Mouse (Mus musculus) CH12.LX (cell line): Measurements from ENCODE around the gene Fancc. TPM values are rescaled to one million over a fixed set of nuclear protein-coding genes. Genes with fewer than 3 reads are reported as not detected.

ENCODE experiments used
- DNase-seq: peaks from one replicate; pipeline ENCODE4 v3.0.0-alpha.2; 2013; ENCODE audit errors: extremely low read depth
- H3K27ac ChIP-seq: 2 replicates; pipeline ENCODE4 v1.5.1; 2012; ENCODE audit warnings: low read depth, mild to moderate bottlenecking, control low read depth, moderate library complexity; ENCODE audit not compliant: insufficient read depth
- H3K27me3 ChIP-seq: replicated peaks from 2 replicates; pipeline ENCODE3; 2012; ENCODE audit warnings: inconsistent platforms
- H3K36me3 ChIP-seq, 2 experiments: replicated peaks in 1 of 2; 2 replicates each; pipeline versions ENCODE3 to v1.6.1; 2012; ENCODE audit warnings: inconsistent platforms in 1 of 2, low read length in 1 of 2, mild to moderate bottlenecking in 1 of 2, mixed read lengths in 1 of 2, moderate library complexity in 1 of 2; ENCODE audit not compliant: control insufficient read depth in 1 of 2, insufficient read depth in 1 of 2
- H3K4me1 ChIP-seq, 2 experiments: 2 replicates each; pipeline ENCODE4 v1.6.1; 2012; ENCODE audit warnings: inconsistent platforms in 1 of 2, moderate library complexity in 1 of 2; ENCODE audit not compliant: insufficient read depth in 2 of 2, control insufficient read depth in 1 of 2
- H3K4me2 ChIP-seq: 2 replicates; pipeline ENCODE4 v1.6.1; 2012; ENCODE audit warnings: low read depth, mild to moderate bottlenecking, control low read depth; ENCODE audit not compliant: poor library complexity, insufficient read depth, severe bottlenecking
- H3K4me3 ChIP-seq, 3 experiments: fragments of 150-350 bp in 1 of 3; sonication (generic) in 1 of 3; replicated peaks in 1 of 3; 2 replicates each; pipeline versions ENCODE3 to v1.5.1; 2011 to 2012; ENCODE audit warnings: low read depth in 2 of 3, low read length in 2 of 3, mild to moderate bottlenecking in 2 of 3, moderate library complexity in 2 of 3, control low read depth in 1 of 3, improper control_type of control experiment in 1 of 3, inconsistent platforms in 1 of 3, mixed read lengths in 1 of 3; ENCODE audit not compliant: poor library complexity in 1 of 3
- H3K79me2 ChIP-seq: replicated peaks from 2 replicates; pipeline ENCODE4 v1.6.1; 2012; ENCODE audit warnings: mild to moderate bottlenecking, moderate library complexity; ENCODE audit not compliant: control insufficient read depth, poor library complexity, insufficient read depth, severe bottlenecking; ENCODE audit errors: extremely low read depth
- H3K9ac ChIP-seq: 2 replicates; pipeline ENCODE4 v1.6.1; 2012; ENCODE audit warnings: low read depth, mild to moderate bottlenecking, control low read depth, moderate library complexity; ENCODE audit not compliant: insufficient read depth
- H3K9me3 ChIP-seq: replicated peaks from 2 replicates; pipeline ENCODE3; 2012; ENCODE audit warnings: low read length, inconsistent platforms, mixed read lengths
- BHLHE40 ChIP-seq: IDR thresholded peaks from 2 replicates; pipeline ENCODE4 v1.6.1; 2011; ENCODE audit warnings: mild to moderate bottlenecking, low read depth, low read length, improper control_type of control experiment
- CHD1 ChIP-seq: IDR thresholded peaks from 2 replicates; pipeline ENCODE4 v1.6.1; 2012; ENCODE audit warnings: low read depth, low read length, improper control_type of control experiment, inconsistent platforms
- CHD2 ChIP-seq: IDR thresholded peaks from 2 replicates; pipeline ENCODE4 v1.6.1; 2011; ENCODE audit warnings: low read length, improper control_type of control experiment
- CTCF ChIP-seq, 2 experiments: IDR thresholded peaks in 1 of 2; conservative IDR thresholded peaks in 1 of 2; 2 replicates each; pipeline ENCODE4 v1.5.1; 2011 to 2012; ENCODE audit warnings: low read depth in 2 of 2, low read length in 2 of 2, improper control_type of control experiment in 1 of 2, inconsistent platforms in 1 of 2, mild to moderate bottlenecking in 1 of 2, moderate library complexity in 1 of 2
- ETS1 ChIP-seq: conservative IDR thresholded peaks from 2 replicates; pipeline ENCODE4 v1.6.1; 2012; ENCODE audit warnings: low read depth, mild to moderate bottlenecking, inconsistent platforms, low read length, improper control_type of control experiment, moderate library complexity
- HCFC1 ChIP-seq: IDR thresholded peaks from 2 replicates; pipeline ENCODE4 v1.6.1; 2012; ENCODE audit warnings: low read depth, mild to moderate bottlenecking, inconsistent platforms, low read length, improper control_type of control experiment
- IRF4 ChIP-seq: IDR thresholded peaks from 2 replicates; pipeline ENCODE4 v1.6.1; 2014; ENCODE audit warnings: low read depth, mild to moderate bottlenecking, inconsistent platforms, low read length, improper control_type of control experiment
- KAT2A ChIP-seq: IDR thresholded peaks from 2 replicates; pipeline ENCODE4 v1.6.1; 2012; ENCODE audit warnings: low read length, improper control_type of control experiment, inconsistent platforms; ENCODE audit not compliant: insufficient replicate concordance
- MAFK ChIP-seq: IDR thresholded peaks from 2 replicates; pipeline ENCODE4 v1.6.1; 2011; ENCODE audit warnings: low read length, improper control_type of control experiment; ENCODE audit not compliant: insufficient replicate concordance
- MAZ ChIP-seq: IDR thresholded peaks from 2 replicates; pipeline ENCODE4 v1.6.1; 2012; ENCODE audit warnings: low read depth, mild to moderate bottlenecking, inconsistent platforms, low read length, improper control_type of control experiment, moderate library complexity
- MYC ChIP-seq: IDR thresholded peaks from 2 replicates; pipeline ENCODE4 v1.6.1; 2011; ENCODE audit warnings: low read depth, mild to moderate bottlenecking, improper control_type of control experiment, low read length
- PAX5 ChIP-seq: IDR thresholded peaks from 2 replicates; pipeline ENCODE4 v1.6.1; 2012; ENCODE audit warnings: low read length, inconsistent platforms, mixed read lengths
- UBTF ChIP-seq: IDR thresholded peaks from 2 replicates; pipeline ENCODE4 v1.6.1; 2012; ENCODE audit warnings: low read depth, mild to moderate bottlenecking, inconsistent platforms, low read length, improper control_type of control experiment, moderate library complexity
- USF1 ChIP-seq: IDR thresholded peaks from 2 replicates; pipeline ENCODE4 v1.6.1; 2014; ENCODE audit warnings: low read depth, mild to moderate bottlenecking, inconsistent platforms, low read length, improper control_type of control experiment
- ZKSCAN1 ChIP-seq: IDR thresholded peaks from 2 replicates; pipeline ENCODE4 v1.6.1; 2012; ENCODE audit warnings: low read depth, inconsistent platforms, low read length, improper control_type of control experiment, borderline replicate concordance
- ZMIZ1 ChIP-seq: IDR thresholded peaks from 2 replicates; pipeline ENCODE4 v1.6.1; 2012; ENCODE audit warnings: low read depth, mild to moderate bottlenecking, inconsistent platforms, low read length, improper control_type of control experiment
- ZNF384 ChIP-seq: IDR thresholded peaks from 2 replicates; pipeline ENCODE4 v1.6.1; 2012; ENCODE audit warnings: low read depth, low read length, improper control_type of control experiment, inconsistent platforms
- dilution Hi-C: fragments of 300-500 bp; cut with MboI; formaldehyde crosslinking; loops from 2 replicates; pipeline ENCODE4 v1.14.3; 2020; ENCODE audit warnings: low sequenced_read_pairs; ENCODE audit not compliant: extremely low pct_unique_long_range_greater_than_20kb, extremely low pct_ligation_motif_present
- in situ Hi-C: fragments of 300-500 bp; cut with MboI; formaldehyde crosslinking; loops from 3 replicates; pipeline ENCODE4 v1.14.3; 2019; ENCODE audit warnings: low sequenced_read_pairs, low pct_ligation_motif_present, low pct_unique_long_range_greater_than_20kb, mixed read lengths
- polyA plus RNA-seq: library from polyadenylated mRNA; unstranded; fragments of >175 nt; gene quantifications from 2 replicates; pipeline ENCODE4 v1.2.1, GENCODE M21; 2012; ENCODE audit warnings: low read depth; ENCODE audit not compliant: insufficient read length
- total RNA-seq, 2 experiments: library from RNA; depleted of rRNA; stranded (reverse); fragments of 300-350 nt in 1 of 2; fragments of >200 nt in 1 of 2; gene quantifications; 2 replicates each; pipeline ENCODE4 v1.2.3; 2012 to 2014

Gene Fancc
- total and polyA plus RNA-seq, 3 experiments = 8.2 to 12.4 (median 8.7) TPM

DNA sequence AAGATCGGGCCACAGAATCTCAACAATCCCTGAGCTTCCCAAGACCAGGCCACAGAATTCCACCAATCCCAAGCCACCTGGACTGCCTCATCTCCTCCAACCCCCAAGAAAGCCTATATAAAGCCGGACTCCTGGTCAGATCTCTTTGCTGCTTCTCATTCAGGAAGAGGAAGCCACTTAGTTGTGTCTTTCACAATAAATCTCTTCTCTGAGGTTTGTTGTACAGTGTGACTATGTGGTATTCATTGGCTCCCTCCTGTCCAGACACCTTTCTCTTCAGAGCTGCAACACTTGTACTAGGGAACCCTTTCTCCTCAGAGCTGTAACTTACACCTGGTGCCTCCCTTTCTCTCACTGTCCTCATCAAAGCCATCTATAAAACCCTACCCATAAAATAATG, 92.4 kb downstream of the Fancc start:
- no peak overlapping the region for H3K27ac ChIP-seq
- TF ChIP-seq BHLHE40 (no peak), IRF4 (no peak), USF1 (no peak), CHD2 (no peak), ZNF384 (no peak), MAFK (no peak)
- no peak overlapping the region for H3K4me3 ChIP-seq
- in situ Hi-C loops (no loop called here), dilution Hi-C loops (no loop called here)
- H3K79me2 ChIP-seq = no peaks in the 10 kb centered on the region
- DNase-seq = no peak
- H3K36me3 ChIP-seq = peaks cover 3 to 4% of the 10 kb centered on the region in 2 experiments
- H3K27me3 ChIP-seq = no peaks in the 10 kb centered on the region
- H3K4me1 ChIP-seq = no peaks in the 10 kb centered on the region
- H3K4me2 ChIP-seq = no peak overlapping the region
- H3K9ac ChIP-seq = no peak overlapping the region
- H3K9me3 ChIP-seq = no peaks in the 10 kb centered on the region

DNA sequence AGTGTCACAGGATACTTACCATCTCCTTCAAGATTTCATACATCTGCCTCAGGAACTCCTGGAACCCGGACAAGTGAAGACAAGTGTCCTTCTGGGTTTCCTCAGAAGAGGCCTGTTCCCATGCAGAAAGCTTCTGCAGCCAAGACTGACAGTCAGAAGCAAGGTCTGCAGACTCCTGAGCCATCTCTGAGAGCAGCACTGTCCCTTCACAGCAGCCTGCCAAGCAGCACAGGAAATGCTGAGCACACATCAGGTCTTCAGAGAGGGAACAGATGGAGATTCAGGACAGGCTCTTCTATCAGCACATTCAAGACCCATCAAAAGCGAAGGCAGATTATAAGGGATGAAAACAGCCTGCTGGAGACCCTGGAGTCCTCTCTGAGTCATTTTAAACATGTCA, 94.3 kb downstream of the Fancc start:
- Histone ChIP-seq H3K9me3 (no peaks in the 10 kb centered on the region), H3K4me2 (no peak overlapping the region), H3K4me1 (no peaks in the 10 kb centered on the region), H3K79me2 (no peaks in the 10 kb centered on the region), H3K27me3 (no peaks in the 10 kb centered on the region), H3K36me3 (peaks cover 3 to 6% of the 10 kb centered on the region in 2 experiments), H3K9ac (no peak overlapping the region), H3K27ac (no peak overlapping the region), H3K4me3 (no peak overlapping the region)
- no peak for TF ChIP-seq CHD1
- TF ChIP-seq ZNF384 = no peak
- TF ChIP-seq CTCF (conservative IDR thresholded peaks at IDR 0.05 in 1 of 2, IDR thresholded peaks at IDR 0.05 in 1 of 2; ENCODE audit: low read depth in 2 of 2, low read length in 2 of 2) = no peak
- no peak for TF ChIP-seq UBTF
- TF ChIP-seq KAT2A = no peak
- no peak for TF ChIP-seq ZKSCAN1
- TF ChIP-seq MAZ = no peak
- no peak for TF ChIP-seq PAX5
- DNase-seq = no peak
- in situ Hi-C loops (no loop called here), dilution Hi-C loops (no loop called here)

DNA sequence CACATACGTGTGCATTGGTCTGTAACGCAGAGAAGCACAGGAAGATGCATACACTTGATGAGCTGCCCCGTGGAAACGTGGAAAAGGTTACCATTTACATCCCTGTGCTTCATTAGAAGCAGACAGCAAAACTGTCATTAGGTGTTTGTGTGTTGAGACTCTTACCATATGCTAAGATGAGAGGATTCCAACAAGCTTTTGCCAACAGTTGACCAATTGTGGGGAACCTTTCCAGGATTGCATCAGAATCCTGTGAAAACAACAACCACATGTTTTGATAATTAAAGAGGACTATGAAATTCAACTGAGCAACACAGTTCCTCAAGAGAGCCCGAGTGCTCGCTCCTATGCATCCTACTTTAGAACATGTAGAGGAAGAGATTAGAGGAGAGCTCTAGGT, 97.0 kb downstream of the Fancc start:
- dilution Hi-C loops = no loop called here

More for the DNA sequence above, 97.0 kb downstream of the Fancc start:
- H3K79me2 ChIP-seq = no peaks in the 10 kb centered on the region
- no peak overlapping the region for H3K4me3 ChIP-seq
- H3K9ac ChIP-seq = no peak overlapping the region
- DNase-seq = no peak
- in situ Hi-C loops = no loop called here
- no peak overlapping the region for H3K27ac ChIP-seq
- peaks cover 3 to 10% of the 10 kb centered on the region in 2 experiments for H3K36me3 ChIP-seq
- H3K4me1 ChIP-seq = no peaks in the 10 kb centered on the region
- no peak overlapping the region for H3K4me2 ChIP-seq
- no peaks in the 10 kb centered on the region for H3K27me3 ChIP-seq
- no peak for TF ChIP-seq ZNF384
- TF ChIP-seq ETS1 = no peak
- TF ChIP-seq MAFK = no peak
- no peak for TF ChIP-seq MYC
- no peak for TF ChIP-seq HCFC1
- no peak for TF ChIP-seq ZMIZ1
- no peaks in the 10 kb centered on the region for H3K9me3 ChIP-seq
